Mouse (Mus musculus) MEL (cell line): Measurements from ENCODE around the gene Fdxacb1. TPM values are rescaled to one million over a fixed set of nuclear protein-coding genes. Genes with fewer than 3 reads are reported as not detected.

Source experiments
- DNase-seq: peaks from one replicate; pipeline ENCODE4 v3.0.0; 2011; ENCODE audit warnings: low read depth, low spot score
- H3K27ac ChIP-seq: 2 replicates; pipeline ENCODE4 v1.5.1; 2012; ENCODE audit warnings: low read depth, mild to moderate bottlenecking, control low read depth, low read length, moderate library complexity; ENCODE audit not compliant: control insufficient read depth
- H3K27me3 ChIP-seq, 2 experiments: fragments of 150-350 bp in 1 of 2; sonication (generic) in 1 of 2; 2 replicates each; pipeline ENCODE4 v1.6.1; 2012; ENCODE audit warnings: low read length in 2 of 2, mild to moderate bottlenecking in 2 of 2, improper control_type of control experiment in 1 of 2, moderate library complexity in 1 of 2; ENCODE audit not compliant: insufficient read depth in 2 of 2, control insufficient read depth in 1 of 2
- H3K36me3 ChIP-seq, 2 experiments: 2 replicates each; pipeline ENCODE4 v1.6.1; 2012 to 2014; ENCODE audit warnings: low read length in 2 of 2, improper control_type of control experiment in 1 of 2, inconsistent platforms in 1 of 2, mild to moderate bottlenecking in 1 of 2; ENCODE audit not compliant: insufficient read depth in 2 of 2, control insufficient read depth in 1 of 2
- H3K4me1 ChIP-seq, 2 experiments: fragments of 150-350 bp in 1 of 2; sonication (generic) in 1 of 2; 2 replicates each; pipeline ENCODE4 v1.6.1; 2012; ENCODE audit warnings: low read length in 2 of 2, improper control_type of control experiment in 1 of 2, mild to moderate bottlenecking in 1 of 2; ENCODE audit not compliant: insufficient read depth in 2 of 2, control insufficient read depth in 1 of 2
- H3K4me3 ChIP-seq, 2 experiments: fragments of 150-350 bp in 1 of 2; sonication (generic) in 1 of 2; 2 replicates each; pipeline ENCODE4 v1.5.1; 2012; ENCODE audit warnings: low read depth in 2 of 2, low read length in 2 of 2, mild to moderate bottlenecking in 2 of 2, moderate library complexity in 2 of 2, control low read depth in 1 of 2, improper control_type of control experiment in 1 of 2; ENCODE audit not compliant: control insufficient read depth in 1 of 2, insufficient read depth in 1 of 2
- H3K79me2 ChIP-seq: 2 replicates; pipeline ENCODE4 v1.6.1; 2012; ENCODE audit warnings: mild to moderate bottlenecking, low read length, moderate library complexity; ENCODE audit not compliant: control insufficient read depth, poor library complexity, insufficient read depth
- H3K9ac ChIP-seq: 2 replicates; pipeline ENCODE4 v1.6.1; 2012; ENCODE audit warnings: low read depth, mild to moderate bottlenecking, control low read depth, low read length, moderate library complexity; ENCODE audit not compliant: control insufficient read depth, poor library complexity, severe bottlenecking
- H3K9me3 ChIP-seq: fragments of 150-350 bp; sonication (generic); replicated peaks from 2 replicates; pipeline ENCODE4 v1.6.1; 2012; ENCODE audit warnings: mild to moderate bottlenecking, low read length, improper control_type of control experiment, moderate library complexity; ENCODE audit not compliant: insufficient read depth
- ELF1 ChIP-seq: IDR thresholded peaks from 2 replicates; pipeline ENCODE4 v1.6.1; 2014; ENCODE audit warnings: low read depth, mild to moderate bottlenecking, inconsistent platforms, low read length, improper control_type of control experiment, moderate library complexity
- EP300 ChIP-seq, 2 experiments: IDR thresholded peaks; 2 replicates each; pipeline ENCODE4 v1.6.1; 2011; ENCODE audit warnings: improper control_type of control experiment in 2 of 2, low read length in 2 of 2, low read depth in 1 of 2, mild to moderate bottlenecking in 1 of 2
- GABPA ChIP-seq: IDR thresholded peaks from 2 replicates; pipeline ENCODE4 v1.6.1; 2012; ENCODE audit warnings: low read depth, mild to moderate bottlenecking, inconsistent platforms, low read length, improper control_type of control experiment, moderate library complexity
- HCFC1 ChIP-seq: IDR thresholded peaks from 2 replicates; pipeline ENCODE4 v1.6.1; 2012; ENCODE audit warnings: low read depth, mild to moderate bottlenecking, inconsistent platforms, low read length, improper control_type of control experiment, moderate library complexity
- MEF2A ChIP-seq: IDR thresholded peaks from 2 replicates; pipeline ENCODE4 v1.6.1; 2014; ENCODE audit warnings: low read depth, mild to moderate bottlenecking, inconsistent platforms, low read length, improper control_type of control experiment; ENCODE audit not compliant: poor library complexity, insufficient replicate concordance, severe bottlenecking; ENCODE audit errors: extremely low read depth
- MYB ChIP-seq: IDR thresholded peaks from 2 replicates; pipeline ENCODE4 v1.6.1; 2011; ENCODE audit warnings: mild to moderate bottlenecking, low read depth, low read length, improper control_type of control experiment
- NELFE ChIP-seq: IDR thresholded peaks from 2 replicates; pipeline ENCODE4 v1.6.1; 2011; ENCODE audit warnings: low read depth, low read length, improper control_type of control experiment
- POLR2AphosphoS2 ChIP-seq: IDR thresholded peaks from 2 replicates; pipeline ENCODE4 v1.6.1; 2011; ENCODE audit warnings: low read length, improper control_type of control experiment
- POLR2AphosphoS5 ChIP-seq: IDR thresholded peaks from 2 replicates; pipeline ENCODE4 v1.6.1; 2012; ENCODE audit warnings: low read depth, borderline replicate concordance, mild to moderate bottlenecking, inconsistent platforms, low read length, moderate library complexity, mixed read lengths
- RCOR1 ChIP-seq: IDR thresholded peaks from 2 replicates; pipeline ENCODE4 v1.6.1; 2012; ENCODE audit warnings: low read depth, mild to moderate bottlenecking, inconsistent platforms, low read length, improper control_type of control experiment
- SIN3A ChIP-seq: IDR thresholded peaks from 2 replicates; pipeline ENCODE4 v1.6.1; 2012; ENCODE audit warnings: low read length, improper control_type of control experiment, inconsistent platforms
- TAL1 ChIP-seq: IDR thresholded peaks from 2 replicates; pipeline ENCODE4 v1.6.1; 2012; ENCODE audit warnings: mild to moderate bottlenecking, inconsistent platforms, low read length, moderate library complexity, mixed read lengths
- UBTF ChIP-seq: IDR thresholded peaks from 2 replicates; pipeline ENCODE4 v1.6.1; 2012; ENCODE audit warnings: low read depth, mild to moderate bottlenecking, inconsistent platforms, low read length, improper control_type of control experiment, moderate library complexity, borderline replicate concordance; ENCODE audit not compliant: insufficient read depth
- USF1 ChIP-seq: IDR thresholded peaks from 2 replicates; pipeline ENCODE4 v1.6.1; 2014; ENCODE audit warnings: low read depth, mild to moderate bottlenecking, inconsistent platforms, low read length, improper control_type of control experiment, moderate library complexity
- ZNF384 ChIP-seq: IDR thresholded peaks from 2 replicates; pipeline ENCODE4 v1.6.1; 2012; ENCODE audit warnings: low read depth, mild to moderate bottlenecking, inconsistent platforms, low read length, improper control_type of control experiment
- polyA plus RNA-seq, 2 experiments: library from polyadenylated mRNA; stranded (reverse) in 1 of 2; unstranded in 1 of 2; fragments of >175 nt in 1 of 2; fragments of >200 nt in 1 of 2; gene quantifications; 2 replicates each; pipeline versions ENCODE4 v1.2.1 to v1.2.4; 2012; ENCODE audit warnings: low replicate concordance in 2 of 2, low read depth in 1 of 2; ENCODE audit not compliant: insufficient read length in 2 of 2, insufficient read depth in 1 of 2, missing spikeins in 1 of 2
- total RNA-seq: library from RNA; depleted of rRNA; stranded (reverse); fragments of 300-350 nt; gene quantifications from 2 replicates; pipeline ENCODE4 v1.2.3, GENCODE M21; 2012

Gene Fdxacb1
- total and polyA plus RNA-seq, 3 experiments = 6.5 to 9.7 TPM; not detected in 1

DNA sequence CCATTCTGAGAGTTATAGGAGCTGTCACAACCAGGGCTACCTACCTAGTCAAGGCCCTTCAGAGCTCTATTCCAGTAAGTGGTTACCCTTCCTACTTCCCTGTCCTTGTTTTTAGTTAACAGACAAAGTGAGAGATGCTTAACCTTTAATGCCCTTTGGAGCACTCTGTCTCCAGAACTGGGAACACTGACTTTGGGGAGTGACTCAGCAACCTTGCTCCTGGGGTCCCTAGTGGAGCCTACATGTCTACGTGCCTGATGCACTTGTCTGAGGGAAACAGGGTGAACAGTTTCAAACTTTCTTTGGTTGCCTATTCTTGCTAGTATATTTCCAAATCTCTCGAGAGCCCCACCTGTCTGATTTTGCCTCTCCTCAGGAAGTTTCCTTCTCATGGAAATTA lies 25.3 kb upstream of the Fdxacb1 start:
- TF ChIP-seq EP300 (IDR thresholded peaks at IDR 0.05; ENCODE audit: low read depth in 1 of 2, low read length in 2 of 2) = no peak
- peaks cover 0 to 3% of the 10 kb centered on the region in 2 experiments; a peak in 1 of 4 replicates for H3K4me1 ChIP-seq
- no peak overlapping the region for H3K4me3 ChIP-seq
- no peaks in the 10 kb centered on the region for H3K36me3 ChIP-seq
- peaks cover 10 to 11% of the 10 kb centered on the region in 2 experiments; a peak in 3 of 4 replicates for H3K27me3 ChIP-seq
- H3K9ac ChIP-seq = no peak overlapping the region
- DNase-seq = no peak
- H3K9me3 ChIP-seq = no peaks in the 10 kb centered on the region
- H3K27ac ChIP-seq = no peak overlapping the region
- no peaks in the 10 kb centered on the region for H3K79me2 ChIP-seq

DNA sequence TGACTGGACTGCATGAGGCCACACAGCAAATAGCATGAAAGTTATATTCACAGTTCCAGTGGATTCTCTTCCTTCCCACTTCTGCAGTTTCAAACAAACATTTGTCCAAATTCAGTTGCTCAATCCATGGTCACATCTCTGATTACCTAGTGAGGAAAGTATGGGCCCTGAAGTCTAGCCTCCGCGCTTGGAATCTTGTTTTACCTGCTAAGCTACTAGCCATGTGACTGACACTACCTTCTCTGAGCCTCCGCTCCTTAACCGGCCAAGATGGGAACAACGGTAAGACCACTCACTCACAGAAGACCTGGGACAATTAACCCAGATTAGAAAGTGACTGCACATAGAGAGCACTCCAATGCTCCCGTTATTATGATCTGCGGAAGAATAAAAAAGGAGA lies 22.2 kb upstream of the Fdxacb1 start:
- Histone ChIP-seq H3K9ac (no peak overlapping the region), H3K36me3 (no peaks in the 10 kb centered on the region), H3K27me3 (peaks cover 10 to 13% of the 10 kb centered on the region in 2 experiments), H3K79me2 (no peaks in the 10 kb centered on the region), H3K27ac (no peak overlapping the region), H3K4me3 (no peak overlapping the region), H3K4me1 (peaks cover 0 to 3% of the 10 kb centered on the region in 2 experiments; a peak in 1 of 4 replicates), H3K9me3 (no peaks in the 10 kb centered on the region)
- no peak for DNase-seq
- TF ChIP-seq MYB (no peak), SIN3A (no peak), POLR2AphosphoS5 (no peak), UBTF (no peak), NELFE (no peak)

GRCm38 (mm10) chr9:50746214-50746677 lies 21.8 kb upstream of the Fdxacb1 start, which contains the start of gene 2310030G06Rik:
Gene 2310030G06Rik, minus strand, starts transcription at chr9:50746536.
- no peaks in the 10 kb centered on the region for H3K36me3 ChIP-seq
- H3K27me3 ChIP-seq = peaks cover 11 to 13% of the 10 kb centered on the region in 2 experiments
- peaks cover 0 to 2% of the 10 kb centered on the region in 2 experiments; a peak in 1 of 4 replicates for H3K4me1 ChIP-seq
- no peak within 1 kb of the TSS for H3K9ac ChIP-seq
- H3K79me2 ChIP-seq = no peaks in the 10 kb centered on the region
- no peak for TF ChIP-seq MEF2A
- TF ChIP-seq UBTF = no peak
- TF ChIP-seq ELF1 = no peak
- no peak for TF ChIP-seq RCOR1
- TF ChIP-seq ZNF384 = no peak
- TF ChIP-seq POLR2AphosphoS2 = no peak
- TF ChIP-seq HCFC1 = no peak
- TF ChIP-seq TAL1 = no peak
- no peak for TF ChIP-seq GABPA
- no peak for TF ChIP-seq USF1
- H3K4me3 ChIP-seq = no peak within 1 kb of the TSS
- no peaks in the 10 kb centered on the region for H3K9me3 ChIP-seq
- H3K27ac ChIP-seq = no peak within 1 kb of the TSS
- no peak for DNase-seq
